Mouse (Mus musculus): ENCODE measurements around the gene Mast4. TPM values are rescaled to one million over a fixed set of nuclear protein-coding genes. Genes with fewer than 3 reads are reported as not detected.

The Mast4 gene
- polyA plus RNA-seq, 1 experiment from 2014 or later = 24.7 TPM

- Histone ChIP-seq H3K27me3 (no peaks in the 10 kb centered on the region), H3K4me1 (no peaks in the 10 kb centered on the region), H3K9ac (no peak overlapping the region), H3K36me3 (no peaks in the 10 kb centered on the region), H3K4me2 (no peak overlapping the region), H3K4me3 (replicated peaks) (no peak overlapping the region), H3K27ac (no peak overlapping the region), H3K9me3 (replicated peaks) (no peaks in the 10 kb centered on the region)
- ATAC-seq (replicated peaks; ENCODE audit: low FRiP score) = no peak
- WGBS = 83% methylated on average over 2 of the region's 2 CpGs
These were observed 272.6 kb downstream of the Mast4 start for GRCm38 (mm10) chr13:103061680-103062079.

- no peak overlapping the region for H3K4me2 ChIP-seq
- WGBS = 63% methylated on average over 11 of the region's 11 CpGs
These were observed 274.2 kb downstream of the Mast4 start for GRCm38 (mm10) chr13:103059995-103060652.

GRCm38 (mm10) chr13:103056451-103056850, 277.8 kb downstream of the Mast4 start:
- no peaks in the 10 kb centered on the region for H3K36me3 ChIP-seq

More at GRCm38 (mm10) chr13:103059995-103060652, 274.2 kb downstream of the Mast4 start:
- Histone ChIP-seq H3K36me3 (no peaks in the 10 kb centered on the region), H3K4me3 (replicated peaks) (no peak overlapping the region), H3K9ac (no peak overlapping the region), H3K27me3 (no peaks in the 10 kb centered on the region), H3K4me1 (no peaks in the 10 kb centered on the region), H3K9me3 (replicated peaks) (no peaks in the 10 kb centered on the region), H3K27ac (no peak overlapping the region)
- ATAC-seq (replicated peaks; ENCODE audit: low FRiP score) = no peak

GRCm38 (mm10) chr13:103052661-103053060, 281.6 kb downstream of the Mast4 start:
- H3K27me3 ChIP-seq = no peaks in the 10 kb centered on the region
- ATAC-seq (replicated peaks; ENCODE audit: low FRiP score) = no peak
- H3K36me3 ChIP-seq = no peaks in the 10 kb centered on the region
- no peaks in the 10 kb centered on the region for H3K4me1 ChIP-seq
- no peak overlapping the region for H3K9ac ChIP-seq
- whole genome bisulfite sequencing = 50% methylated on average over 7 of the region's 7 CpGs
- H3K4me2 ChIP-seq = no peak overlapping the region
- no peak overlapping the region for H3K4me3 ChIP-seq (replicated peaks)
- no peak overlapping the region for H3K27ac ChIP-seq
- no peaks in the 10 kb centered on the region for H3K9me3 ChIP-seq (replicated peaks)

More at GRCm38 (mm10) chr13:103056451-103056850, 277.8 kb downstream of the Mast4 start:
- Histone ChIP-seq H3K27me3 (no peaks in the 10 kb centered on the region), H3K4me3 (replicated peaks) (no peak overlapping the region), H3K9me3 (replicated peaks) (no peaks in the 10 kb centered on the region), H3K4me2 (no peak overlapping the region), H3K9ac (no peak overlapping the region), H3K4me1 (no peaks in the 10 kb centered on the region), H3K27ac (no peak overlapping the region)
- 81% methylated on average over 10 of the region's 10 CpGs for WGBS
- ATAC-seq (replicated peaks; ENCODE audit: low FRiP score) = no peak

- Histone ChIP-seq H3K4me2 (no peak overlapping the region), H3K4me3 (replicated peaks) (no peak overlapping the region), H3K9ac (no peak overlapping the region), H3K27me3 (no peaks in the 10 kb centered on the region), H3K36me3 (no peaks in the 10 kb centered on the region), H3K9me3 (replicated peaks) (no peaks in the 10 kb centered on the region), H3K27ac (no peak overlapping the region), H3K4me1 (no peaks in the 10 kb centered on the region)
- ATAC-seq (replicated peaks; ENCODE audit: low FRiP score) = no peak
- 74% methylated on average over 7 of the region's 7 CpGs for WGBS
These were observed 285.3 kb downstream of the Mast4 start for GRCm38 (mm10) chr13:103048954-103049353.

- 91% methylated on average over 9 of the region's 9 CpGs for WGBS
- no peak overlapping the region for H3K9ac ChIP-seq
- H3K4me2 ChIP-seq = no peak overlapping the region
- H3K4me1 ChIP-seq = no peaks in the 10 kb centered on the region
- H3K36me3 ChIP-seq = no peaks in the 10 kb centered on the region
- H3K27me3 ChIP-seq = no peaks in the 10 kb centered on the region
- H3K4me3 ChIP-seq (replicated peaks) = no peak overlapping the region
- no peak overlapping the region for H3K27ac ChIP-seq
- ATAC-seq (replicated peaks; ENCODE audit: low FRiP score) = no peak
- H3K9me3 ChIP-seq (replicated peaks) = no peaks in the 10 kb centered on the region
These were observed 290.6 kb downstream of the Mast4 start for GRCm38 (mm10) chr13:103043692-103044091.

- Histone ChIP-seq H3K9me3 (replicated peaks) (no peaks in the 10 kb centered on the region), H3K36me3 (no peaks in the 10 kb centered on the region), H3K27me3 (no peaks in the 10 kb centered on the region), H3K27ac (no peak overlapping the region), H3K4me3 (replicated peaks) (no peak overlapping the region), H3K9ac (no peak overlapping the region), H3K4me2 (no peak overlapping the region), H3K4me1 (peaks cover under 1% of the 10 kb centered on the region; the same call in 1 of the 2 replicates)
- WGBS = 92% methylated on average over 4 of the region's 4 CpGs
- ATAC-seq (replicated peaks; ENCODE audit: low FRiP score) = no peak
These were observed 291.3 kb downstream of the Mast4 start for GRCm38 (mm10) chr13:103043011-103043410.

GRCm38 (mm10) chr13:103037466-103037865, 296.8 kb downstream of the Mast4 start:
- no peaks in the 10 kb centered on the region for H3K9me3 ChIP-seq (replicated peaks)
- no peak for ATAC-seq (replicated peaks; ENCODE audit: low FRiP score)
- H3K27ac ChIP-seq = no peak overlapping the region

GRCm38 (mm10) chr13:103029377-103029776, 304.9 kb downstream of the Mast4 start:
- Histone ChIP-seq H3K27ac (no peak overlapping the region), H3K9me3 (replicated peaks) (no peaks in the 10 kb centered on the region), H3K9ac (no peak overlapping the region), H3K4me1 (peaks cover 21% of the 10 kb centered on the region), H3K4me2 (no peak overlapping the region), H3K27me3 (no peaks in the 10 kb centered on the region), H3K36me3 (no peaks in the 10 kb centered on the region), H3K4me3 (replicated peaks) (no peak overlapping the region)
- ATAC-seq (replicated peaks; ENCODE audit: low FRiP score) = no peak
- WGBS = 78% methylated on average over 5 of the region's 5 CpGs

More at GRCm38 (mm10) chr13:103037466-103037865, 296.8 kb downstream of the Mast4 start:
- Histone ChIP-seq H3K4me1 (peaks cover 8% of the 10 kb centered on the region; the same call in 1 of the 2 replicates), H3K4me2 (no peak overlapping the region), H3K27me3 (no peaks in the 10 kb centered on the region), H3K9ac (no peak overlapping the region), H3K4me3 (replicated peaks) (no peak overlapping the region), H3K36me3 (no peaks in the 10 kb centered on the region)
- 45% methylated on average over 5 of the region's 5 CpGs for WGBS

- Histone ChIP-seq H3K36me3 (no peaks in the 10 kb centered on the region), H3K9ac (no peak overlapping the region), H3K27me3 (no peaks in the 10 kb centered on the region), H3K9me3 (replicated peaks) (no peaks in the 10 kb centered on the region), H3K4me3 (replicated peaks) (no peak overlapping the region), H3K27ac (no peak overlapping the region), H3K4me1 (peaks cover 21% of the 10 kb centered on the region), H3K4me2 (no peak overlapping the region)
- ATAC-seq (replicated peaks; ENCODE audit: low FRiP score) = peak; percentile 54; the same call in 1 of the 2 replicates
- 20% methylated on average over 17 of the region's 17 CpGs for WGBS
These were observed 306.7 kb downstream of the Mast4 start for GRCm38 (mm10) chr13:103027456-103028078.

GRCm38 (mm10) chr13:103025461-103025860, 308.8 kb downstream of the Mast4 start:
- Histone ChIP-seq H3K9me3 (replicated peaks) (no peaks in the 10 kb centered on the region), H3K4me2 (no peak overlapping the region), H3K36me3 (no peaks in the 10 kb centered on the region), H3K4me3 (replicated peaks) (no peak overlapping the region), H3K27me3 (no peaks in the 10 kb centered on the region), H3K9ac (no peak overlapping the region), H3K27ac (no peak overlapping the region), H3K4me1 (peaks cover 16% of the 10 kb centered on the region)
- WGBS = 68% methylated on average over 3 of the region's 3 CpGs
- ATAC-seq (replicated peaks; ENCODE audit: low FRiP score) = no peak

GRCm38 (mm10) chr13:103018481-103018880, 315.8 kb downstream of the Mast4 start:
- Histone ChIP-seq H3K27me3 (no peaks in the 10 kb centered on the region), H3K36me3 (no peaks in the 10 kb centered on the region), H3K27ac (peak overlapping the region; percentile 54), H3K9me3 (replicated peaks) (no peaks in the 10 kb centered on the region), H3K4me2 (no peak overlapping the region), H3K4me1 (peaks cover 15% of the 10 kb centered on the region; the same call in 1 of the 2 replicates), H3K4me3 (replicated peaks) (no peak overlapping the region), H3K9ac (no peak overlapping the region)
- WGBS = 54% methylated on average over 6 of the region's 6 CpGs
- ATAC-seq (replicated peaks; ENCODE audit: low FRiP score) = no peak
